Mouse (Mus musculus) monocyte, adult 2 months (primary cell): ENCODE results near the gene Clcnkb.

Experiments
- DNase-seq, 2 experiments: peaks; one replicate each; pipeline ENCODE4 v3.0.0; 2022; ENCODE audit warnings: low spot score in 2 of 2, low read depth in 1 of 2

Gene Clcnkb

DNA sequence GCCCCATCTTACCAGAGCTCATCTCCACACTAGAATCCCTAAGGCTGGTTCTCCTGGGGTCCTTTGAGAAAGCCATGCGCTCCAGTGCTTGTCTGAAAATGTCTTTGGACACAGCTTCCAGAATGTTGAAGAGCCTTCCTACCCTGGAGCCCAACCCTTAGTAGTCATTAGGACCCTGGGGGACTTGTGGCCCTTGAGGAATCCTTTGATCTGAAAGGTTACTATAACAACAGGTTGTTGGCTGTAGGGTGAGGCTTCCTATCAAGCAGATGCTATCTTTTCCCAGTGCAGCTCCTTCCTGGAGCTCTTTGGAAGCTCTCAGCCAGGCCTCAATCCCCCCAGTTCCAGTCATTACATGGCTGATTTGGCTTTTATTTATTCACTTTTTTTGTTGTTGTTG lies 20.2 kb upstream of the Clcnkb start, which contains the start of gene Srarp:
Srarp (minus strand) TSS at position 132 of the 400 bp plus-strand sequence.
- DNase-seq, result no peak

DNA sequence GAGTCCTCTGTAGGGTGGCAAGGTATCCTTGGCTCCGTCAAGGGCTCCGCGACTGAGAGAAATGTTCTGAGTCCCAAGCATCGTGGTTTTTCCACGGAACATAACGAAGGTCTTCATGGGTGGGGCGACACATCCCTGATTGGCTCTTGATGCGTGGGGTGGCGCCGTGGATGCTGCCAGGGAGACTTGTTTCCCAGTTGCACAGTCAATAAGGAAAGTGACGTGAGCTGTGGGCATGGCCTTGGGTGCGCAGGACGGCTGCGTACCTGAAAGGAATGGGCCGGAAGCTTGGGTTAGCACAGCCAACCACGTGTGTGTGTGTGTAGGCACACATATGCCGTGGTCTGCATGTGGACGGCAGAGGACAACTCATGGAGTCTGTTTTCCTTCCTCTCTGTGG lies 17.4 kb upstream of the Clcnkb start:
- no peak for DNase-seq

DNA sequence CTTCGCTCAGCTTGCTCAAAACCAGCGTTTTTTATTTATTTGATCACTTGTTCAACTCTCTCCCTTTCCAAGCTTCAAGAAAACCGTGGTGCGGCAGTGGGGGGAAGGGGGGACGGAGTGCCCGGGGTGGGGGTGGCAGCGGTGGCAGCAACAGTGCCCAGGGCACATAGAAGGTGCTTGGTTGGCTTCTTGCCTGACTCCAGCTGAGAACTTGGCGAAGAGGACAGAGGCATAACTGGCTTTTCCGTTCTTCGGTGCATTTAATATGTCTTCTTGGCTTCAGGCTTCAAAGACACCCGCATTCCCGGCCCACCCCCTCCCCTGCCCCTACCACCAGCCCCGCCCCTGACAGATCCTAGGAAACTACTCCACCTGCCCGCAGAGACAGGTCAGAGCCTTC lies 16.9 kb upstream of the Clcnkb start:
- no peak for DNase-seq

DNA sequence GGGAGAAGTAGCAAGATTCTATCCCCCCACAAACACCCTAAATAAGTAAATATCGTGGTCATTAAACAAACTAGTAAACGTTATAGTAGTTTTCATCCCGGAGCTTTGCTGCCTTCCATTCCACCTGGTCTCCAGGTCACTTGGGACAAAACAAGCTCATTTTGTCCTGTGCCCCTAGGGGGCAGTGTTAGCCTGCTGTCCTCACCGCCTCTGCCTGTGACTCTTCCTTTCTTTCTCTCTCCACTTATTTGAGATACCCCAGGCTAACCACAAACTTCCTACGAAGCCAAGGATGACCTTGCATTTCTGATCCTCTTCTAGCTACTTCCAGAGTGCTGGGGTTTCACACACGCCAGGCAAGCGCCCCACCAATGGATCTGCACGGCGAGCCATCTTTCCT lies 15.2 kb upstream of the Clcnkb start:
- DNase-seq, result peak in 1 of 2 experiments; percentile 48

GRCm38 (mm10) chr4:141429847-141430246 lies 14.0 kb upstream of the Clcnkb start:
- no peak for DNase-seq

- DNase-seq, result no peak
Measured at GRCm38 (mm10) chr4:141429381-141429780, 13.6 kb upstream of the Clcnkb start.

GRCm38 (mm10) chr4:141427921-141428320 lies 12.1 kb upstream of the Clcnkb start:
- DNase-seq, result no peak

DNA sequence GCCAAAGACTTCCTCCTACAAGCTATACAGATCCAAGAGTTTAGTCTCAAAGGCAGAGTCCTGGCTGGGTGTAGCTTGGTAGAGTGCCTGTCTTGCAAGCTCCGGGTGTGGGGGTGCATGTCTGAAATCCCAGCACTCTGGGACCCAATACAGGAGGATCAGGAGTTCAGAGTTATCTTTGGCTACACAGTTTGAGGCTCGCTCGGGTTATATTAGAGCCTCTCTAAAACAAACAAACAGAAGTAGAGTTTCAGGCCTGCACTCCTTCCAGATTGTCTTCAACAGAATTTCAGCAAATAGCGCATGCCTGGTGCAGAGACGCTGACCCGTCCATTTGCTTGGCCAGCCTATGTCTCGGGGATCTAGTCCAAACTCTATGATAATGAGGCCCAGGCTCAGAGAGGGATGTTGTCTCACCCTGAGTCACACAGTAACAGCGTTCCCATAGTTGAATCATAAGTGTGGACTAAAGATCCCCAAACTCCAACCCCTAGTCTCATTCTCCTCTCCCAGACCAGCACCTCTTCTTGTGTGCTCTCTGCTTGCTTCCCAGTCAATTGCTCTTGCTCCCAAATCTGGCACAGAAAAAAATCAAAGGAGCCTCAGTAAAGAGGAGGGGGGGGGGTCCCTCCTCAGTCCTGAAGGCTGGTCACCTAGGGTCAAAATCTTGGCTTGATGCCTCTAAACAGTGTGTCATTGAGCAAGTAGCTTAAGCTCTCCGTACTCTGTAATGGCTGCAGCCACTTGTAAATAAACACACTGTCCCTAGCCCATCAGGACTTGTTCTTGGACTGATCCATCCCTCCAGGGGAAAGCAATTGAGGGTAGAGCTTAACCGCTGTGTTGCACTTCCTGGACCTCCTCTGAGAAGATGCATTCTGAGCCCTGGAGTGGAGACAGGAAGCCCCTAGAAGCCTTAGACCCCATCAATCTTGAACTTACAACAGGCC lies 11.3 kb upstream of the Clcnkb start:
- DNase-seq, result no peak

DNA sequence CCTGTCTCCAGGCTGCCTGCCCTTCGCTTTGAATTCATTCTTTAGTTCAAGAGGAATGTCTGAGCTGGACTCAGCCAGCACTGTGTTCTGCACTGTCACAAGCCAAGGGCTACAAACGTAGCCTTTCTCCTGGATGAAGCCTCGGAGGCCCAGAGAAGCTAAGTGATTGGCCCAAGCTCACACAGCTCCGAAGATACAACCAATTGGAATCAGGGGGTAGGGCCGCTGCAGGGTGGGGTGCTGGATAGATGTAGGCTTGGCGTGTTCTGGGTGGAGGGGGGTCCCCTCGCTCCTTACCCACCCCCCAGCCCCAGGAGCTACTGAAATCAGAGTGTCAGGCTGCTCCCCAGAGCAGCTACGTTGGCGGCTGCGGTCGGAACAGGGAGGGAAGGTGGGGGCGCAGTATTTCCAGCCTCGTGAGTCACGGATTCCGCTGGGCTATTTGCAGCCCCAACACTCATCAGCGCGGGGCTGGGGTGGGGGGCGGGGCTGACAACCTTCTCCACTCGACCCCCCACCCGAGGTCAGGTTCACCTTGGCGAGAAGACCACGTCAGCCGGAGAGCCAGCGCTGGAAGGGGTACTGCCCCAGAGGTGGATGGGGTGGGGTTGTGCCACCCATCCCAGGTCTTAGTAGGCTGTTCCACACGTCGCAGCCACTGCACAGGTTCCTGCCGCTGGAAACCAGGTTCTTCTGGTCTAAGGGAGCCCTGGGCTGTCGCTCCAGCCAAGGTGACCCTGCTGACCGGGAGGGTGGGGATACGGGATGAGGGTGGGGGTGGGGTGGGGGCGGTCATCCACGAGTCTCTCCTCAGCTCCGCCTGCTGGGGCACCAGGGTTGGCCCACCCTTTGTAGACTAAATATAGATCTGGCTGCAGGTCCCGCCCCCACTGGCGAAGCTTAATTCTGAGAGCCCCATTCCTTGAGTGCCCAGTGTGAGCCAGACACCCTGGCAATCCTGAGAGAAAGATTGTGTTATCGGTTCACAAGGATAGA lies 10.0 kb upstream of the Clcnkb start:
- DNase-seq, result no peak

GRCm38 (mm10) chr4:141423691-141424431 lies 8.0 kb upstream of the Clcnkb start:
- no peak for DNase-seq

DNA sequence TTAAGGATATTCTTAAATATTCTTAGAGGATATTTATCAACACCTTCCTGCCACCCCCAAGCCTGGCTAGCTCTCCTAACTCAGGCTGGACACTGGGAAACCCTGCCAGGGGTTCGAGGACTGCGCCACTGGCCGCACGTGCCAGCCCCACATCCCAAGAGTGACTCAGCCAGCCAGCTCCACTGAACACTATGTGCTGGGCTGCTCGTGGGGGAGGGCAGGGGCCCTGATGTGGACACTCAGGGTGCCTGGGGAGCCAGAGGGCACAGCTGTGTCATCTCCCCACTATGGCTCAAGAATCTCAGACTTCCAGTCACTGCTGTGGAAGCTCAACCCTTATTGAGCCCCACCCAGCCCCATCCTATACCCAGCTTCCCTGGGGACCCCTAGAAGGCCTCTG lies 7.5 kb upstream of the Clcnkb start:
- no peak for DNase-seq

DNA sequence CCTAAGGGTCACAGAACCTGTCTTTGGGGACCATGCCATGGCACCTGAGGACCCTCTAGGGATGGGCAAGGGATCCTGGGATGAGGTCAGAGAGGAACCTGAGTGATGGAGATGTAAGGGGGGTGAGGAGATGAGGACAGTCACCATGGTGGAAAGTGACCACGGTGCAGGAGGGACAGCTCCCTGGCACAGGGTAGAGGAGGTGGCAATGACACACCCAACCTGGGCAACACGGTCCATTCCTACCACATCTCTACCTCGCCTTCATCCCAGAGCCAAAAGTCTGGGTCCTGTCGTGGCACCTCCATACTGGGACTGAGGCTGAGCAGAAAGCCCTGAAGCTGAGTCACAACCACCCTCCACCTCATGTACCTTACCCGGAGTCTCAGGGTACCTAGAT lies 7.0 kb upstream of the Clcnkb start:
- DNase-seq, result no peak

DNA sequence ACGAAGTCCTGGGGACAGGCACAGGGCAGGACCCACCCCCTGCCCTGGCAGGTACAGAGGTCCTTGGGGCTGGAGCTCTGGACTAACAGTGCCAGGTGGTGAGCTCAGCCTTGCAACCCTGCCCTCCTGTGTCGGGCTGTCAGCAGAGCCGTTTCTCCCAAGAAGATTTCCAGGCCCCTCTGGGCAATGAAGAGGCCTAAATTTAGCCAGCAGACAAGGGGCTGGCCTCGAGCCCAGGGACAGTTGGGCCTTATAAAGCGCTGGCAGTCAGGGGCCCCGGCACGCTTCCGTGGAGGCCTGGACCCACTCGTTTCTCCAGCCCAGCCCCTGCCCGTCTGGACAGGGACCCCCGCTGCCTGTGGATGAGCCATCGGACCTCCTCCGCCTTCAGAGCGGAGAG lies 5.6 kb upstream of the Clcnkb start:
- no peak for DNase-seq

GRCm38 (mm10) chr4:141420886-141421285 lies 5.1 kb upstream of the Clcnkb start:
- DNase-seq, result no peak

DNA sequence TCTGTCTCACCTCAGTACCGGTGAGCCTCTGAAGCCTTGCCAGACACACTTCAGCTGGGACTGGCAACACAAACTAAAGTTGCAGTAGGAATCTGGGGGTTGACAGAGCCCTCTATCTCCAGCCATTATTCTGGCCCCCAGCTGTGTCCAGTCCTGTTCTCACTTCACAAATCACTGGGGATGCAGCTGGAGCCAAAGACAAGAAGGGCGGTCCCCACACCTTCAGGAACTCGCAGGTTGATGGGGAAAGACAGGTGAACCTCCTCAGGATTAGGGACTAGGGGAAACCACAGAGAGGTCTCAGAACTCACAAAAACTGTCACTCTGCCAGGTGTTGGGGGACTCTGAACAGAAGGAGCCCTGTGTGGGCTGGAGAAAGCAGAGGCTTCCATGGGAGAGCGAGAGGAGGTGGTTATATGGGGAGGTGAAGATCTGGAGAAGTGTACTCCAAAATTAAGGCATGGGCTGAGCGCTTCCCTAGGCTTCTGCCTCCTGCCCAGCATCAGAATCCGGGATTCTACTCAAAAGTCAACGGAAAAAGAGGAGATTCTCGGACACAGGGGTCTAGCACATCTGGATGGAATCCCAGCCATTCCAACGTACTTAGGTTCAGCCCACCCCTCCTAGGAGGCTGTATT lies 4.5 kb upstream of the Clcnkb start, which contains the start of gene Hspb7:
Hspb7 (plus strand) TSS at position 588 of the 638 bp plus-strand sequence.
- no peak for DNase-seq

GRCm38 (mm10) chr4:141419398-141420191 lies 3.8 kb upstream of the Clcnkb start:
- peak; percentile 45 to 48 for DNase-seq

GRCm38 (mm10) chr4:141411430-141411992 lies 4.3 kb downstream of the Clcnkb start:
- no peak for DNase-seq

DNA sequence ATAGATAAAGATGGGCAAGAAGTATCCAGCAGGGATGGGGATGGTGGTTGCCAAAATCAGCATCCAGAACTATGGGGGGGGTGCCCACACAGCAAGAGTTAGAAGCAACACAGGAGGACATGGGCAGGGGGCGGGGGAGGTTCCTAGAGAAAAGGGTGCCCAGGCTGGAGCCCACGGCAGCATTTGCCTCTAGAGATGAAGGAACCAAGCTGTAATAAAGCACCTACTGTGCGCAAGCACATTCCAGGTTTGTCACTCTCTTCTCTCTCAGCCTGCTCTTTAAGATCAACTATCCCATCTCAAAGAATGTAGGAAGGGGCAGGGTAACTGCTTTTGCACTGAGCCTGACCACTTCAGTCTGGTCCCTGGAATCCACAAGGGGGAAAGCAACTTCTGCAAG lies 7.2 kb downstream of the Clcnkb start:
- no peak for DNase-seq
